Mouse (Mus musculus) hindbrain, postnatal 0 days (tissue): ENCODE measurements at regions not wholly inside any gene's neighbourhood (a gene's known extent, or its start where the extent isn't known, plus 50 kb on each side); places are given as distances from the start of the nearest gene placed in this dataset.

ENCODE experiments used
- ATAC-seq: fragments of 200-750 bp; cut with Nextera tagmentation; 2 replicates; pipeline ENCODE4 v1.8.0; 2017; ENCODE audit warnings: mild to moderate bottlenecking, moderate TSS enrichment, moderate library complexity
- DNase-seq: peaks from one replicate; pipeline ENCODE4 v3.0.0-alpha.2; 2015; ENCODE audit warnings: low spot score
- H3K27ac ChIP-seq: fragments of 300-500 bp; sonication (generic); 2 replicates; pipeline ENCODE4 v1.5.1; 2014; ENCODE audit warnings: mild to moderate bottlenecking
- H3K27me3 ChIP-seq: fragments of 300-500 bp; sonication (generic); 2 replicates; pipeline ENCODE4 v1.6.1; 2014; ENCODE audit warnings: low read length, mixed read lengths; ENCODE audit not compliant: insufficient read depth
- H3K36me3 ChIP-seq: fragments of 300-500 bp; sonication (generic); 2 replicates; pipeline ENCODE4 v1.6.1; 2014; ENCODE audit warnings: low read length, mixed read lengths; ENCODE audit not compliant: insufficient read depth
- H3K4me1 ChIP-seq: fragments of 300-500 bp; sonication (generic); 2 replicates; pipeline ENCODE4 v1.6.1; 2014; ENCODE audit warnings: antibody characterized with exemption, low read length, mixed read lengths; ENCODE audit not compliant: insufficient read depth
- H3K4me2 ChIP-seq: fragments of 300-500 bp; sonication (generic); 2 replicates; pipeline ENCODE4 v1.6.1; 2014; ENCODE audit warnings: low read depth, mild to moderate bottlenecking, low read length, moderate library complexity, mixed read lengths
- H3K4me3 ChIP-seq: fragments of 300-500 bp; sonication (generic); 2 replicates; pipeline ENCODE4 v1.5.1; 2014; ENCODE audit warnings: low read length
- H3K9ac ChIP-seq: fragments of 300-500 bp; sonication (generic); replicated peaks from 2 replicates; pipeline ENCODE4 v1.6.1; 2014; ENCODE audit warnings: mild to moderate bottlenecking, low read length, moderate library complexity, mixed read lengths
- H3K9me3 ChIP-seq: fragments of 300-500 bp; sonication (generic); 2 replicates; pipeline ENCODE4 v1.6.1; 2016; ENCODE audit warnings: low read length, mixed read lengths
- CTCF ChIP-seq: IDR thresholded peaks from 2 replicates; pipeline ENCODE4 v1.5.1; 2016; ENCODE audit warnings: antibody characterized with exemption, control low read depth, low read depth
- WGBS: fragments of 180-500 bp; shearing (Covaris S2); extraction: QIAGEN DNeasy Blood & Tissue Kit; methylation state at CpG from one replicate; pipeline ENCODE4 v1.1.7; 2014; 5-methylcytosine and 5-hydroxymethylcytosine counted together

GRCm38 (mm10) chr9:85538557-85538956 is 210.6 kb downstream of the Ibtk start:
- Histone ChIP-seq H3K27me3 (no peaks in the 10 kb centered on the region), H3K36me3 (no peaks in the 10 kb centered on the region), H3K9me3 (no peaks in the 10 kb centered on the region), H3K27ac (no peak overlapping the region), H3K4me3 (no peak overlapping the region), H3K4me1 (no peaks in the 10 kb centered on the region), H3K9ac (no peak overlapping the region), H3K4me2 (no peak overlapping the region)
- WGBS = 79% methylated on average over 3 of the region's 3 CpGs
- DNase-seq = no peak
- TF ChIP-seq CTCF = no peak
- no peak for ATAC-seq

- Histone ChIP-seq H3K4me1 (no peaks in the 10 kb centered on the region), H3K9me3 (no peaks in the 10 kb centered on the region), H3K27ac (no peak overlapping the region), H3K4me2 (no peak overlapping the region), H3K4me3 (no peak overlapping the region), H3K36me3 (no peaks in the 10 kb centered on the region), H3K9ac (no peak overlapping the region), H3K27me3 (no peaks in the 10 kb centered on the region)
- DNase-seq (no peak), ATAC-seq (no peak)
- TF ChIP-seq CTCF = no peak
- 81% methylated on average over 3 of the region's 3 CpGs for WGBS
Observed at GRCm38 (mm10) chr9:85528421-85528820, 201.3 kb upstream of the Tent5a start.

GRCm38 (mm10) chr9:85524733-85525132 is 197.6 kb upstream of the Tent5a start:
- TF ChIP-seq CTCF = no peak
- no peak for ATAC-seq
- DNase-seq = no peak

GRCm38 (mm10) chr9:85521342-85521741 is 194.2 kb upstream of the Tent5a start:
- WGBS = 86% methylated on average over 2 of the region's 2 CpGs
- DNase-seq (no peak), ATAC-seq (no peak)
- TF ChIP-seq CTCF = 0 out of 2 replicates have a peak, but pooled peaks have one; percentile 3
- no peaks in the 10 kb centered on the region for H3K27me3 ChIP-seq
- no peak overlapping the region for H3K4me2 ChIP-seq
- H3K9me3 ChIP-seq = no peaks in the 10 kb centered on the region
- no peaks in the 10 kb centered on the region for H3K36me3 ChIP-seq
- no peak overlapping the region for H3K27ac ChIP-seq
- no peak overlapping the region for H3K4me3 ChIP-seq
- H3K9ac ChIP-seq = no peak overlapping the region
- no peaks in the 10 kb centered on the region for H3K4me1 ChIP-seq

More at GRCm38 (mm10) chr9:85524733-85525132, 197.6 kb upstream of the Tent5a start:
- Histone ChIP-seq H3K36me3 (no peaks in the 10 kb centered on the region), H3K27ac (no peak overlapping the region), H3K27me3 (no peaks in the 10 kb centered on the region), H3K9me3 (no peaks in the 10 kb centered on the region), H3K9ac (no peak overlapping the region), H3K4me3 (no peak overlapping the region), H3K4me2 (no peak overlapping the region), H3K4me1 (no peaks in the 10 kb centered on the region)

- H3K9me3 ChIP-seq = no peaks in the 10 kb centered on the region
- no peaks in the 10 kb centered on the region for H3K36me3 ChIP-seq
- TF ChIP-seq CTCF = no peak
- H3K4me2 ChIP-seq = no peak overlapping the region
- no peak overlapping the region for H3K27ac ChIP-seq
- H3K9ac ChIP-seq = no peak overlapping the region
- WGBS = 87% methylated on average over 6 of the region's 6 CpGs
- DNase-seq (no peak), ATAC-seq (no peak)
- no peak overlapping the region for H3K4me3 ChIP-seq
- H3K27me3 ChIP-seq = no peaks in the 10 kb centered on the region
- H3K4me1 ChIP-seq = no peaks in the 10 kb centered on the region
Observed at GRCm38 (mm10) chr9:85520941-85521340, 193.8 kb upstream of the Tent5a start.

- no peak for TF ChIP-seq CTCF
- ATAC-seq = no peak
- 71% methylated on average over 4 of the region's 4 CpGs for WGBS
Observed at GRCm38 (mm10) chr9:85499006-85499405, 171.9 kb upstream of the Tent5a start.

GRCm38 (mm10) chr9:85497348-85497747 is 170.2 kb upstream of the Tent5a start:
- Histone ChIP-seq H3K9me3 (no peaks in the 10 kb centered on the region), H3K27me3 (no peaks in the 10 kb centered on the region), H3K9ac (no peak overlapping the region), H3K4me3 (no peak overlapping the region), H3K27ac (no peak overlapping the region), H3K4me1 (no peaks in the 10 kb centered on the region), H3K4me2 (no peak overlapping the region), H3K36me3 (no peaks in the 10 kb centered on the region)
- WGBS = 55% methylated on average over 1 of the region's 1 CpGs
- DNase-seq (peak; percentile 18), ATAC-seq (peak; percentile 51; the same call in 1 of the 2 replicates)
- no peak for TF ChIP-seq CTCF

More at GRCm38 (mm10) chr9:85499006-85499405, 171.9 kb upstream of the Tent5a start:
- Histone ChIP-seq H3K9me3 (no peaks in the 10 kb centered on the region), H3K4me2 (no peak overlapping the region), H3K27me3 (no peaks in the 10 kb centered on the region), H3K4me1 (no peaks in the 10 kb centered on the region), H3K27ac (no peak overlapping the region), H3K36me3 (no peaks in the 10 kb centered on the region), H3K9ac (no peak overlapping the region), H3K4me3 (no peak overlapping the region)
- no peak for DNase-seq
